Mouse (Mus musculus) adrenal gland, adult (tissue): ENCODE measurements around the gene Cyp39a1.

Source experiments
- DNase-seq, 2 experiments: peaks; one replicate each; pipeline ENCODE4 v3.0.0; 2022 to 2023; ENCODE audit warnings: low spot score in 1 of 2; ENCODE audit not compliant: inconsistent age in 2 of 2

Gene Cyp39a1

DNA sequence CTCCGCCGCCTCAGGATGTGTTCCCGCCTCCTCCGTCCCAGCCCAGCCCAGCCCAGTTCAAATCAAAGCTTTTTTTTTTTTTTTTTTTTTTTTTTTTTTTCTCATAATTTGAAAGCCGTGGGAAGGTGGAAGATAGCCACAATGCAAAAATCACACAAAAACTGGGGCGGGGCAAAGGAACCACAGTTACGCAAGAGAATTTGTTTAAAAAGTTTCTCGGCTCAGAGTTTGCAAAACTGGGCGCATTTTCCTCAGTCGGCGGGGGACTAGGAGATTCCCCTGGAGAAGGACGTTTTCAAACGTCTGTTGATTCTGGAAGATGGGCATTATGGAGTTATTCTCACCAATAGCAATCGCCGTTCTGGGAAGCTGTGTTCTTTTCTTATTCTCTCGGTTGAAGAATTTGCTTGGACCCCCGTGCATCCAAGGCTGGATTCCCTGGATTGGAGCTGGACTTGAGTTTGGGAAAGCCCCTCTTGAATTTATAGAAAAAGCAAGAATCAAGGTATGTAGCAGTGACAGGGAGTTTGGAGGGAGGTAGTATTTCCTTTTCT, at the start of gene Cyp39a1:
Gene Cyp39a1, plus strand, starts transcription at position 136 of the 554 bp plus-strand sequence.
- DNase-seq: no peak

DNA sequence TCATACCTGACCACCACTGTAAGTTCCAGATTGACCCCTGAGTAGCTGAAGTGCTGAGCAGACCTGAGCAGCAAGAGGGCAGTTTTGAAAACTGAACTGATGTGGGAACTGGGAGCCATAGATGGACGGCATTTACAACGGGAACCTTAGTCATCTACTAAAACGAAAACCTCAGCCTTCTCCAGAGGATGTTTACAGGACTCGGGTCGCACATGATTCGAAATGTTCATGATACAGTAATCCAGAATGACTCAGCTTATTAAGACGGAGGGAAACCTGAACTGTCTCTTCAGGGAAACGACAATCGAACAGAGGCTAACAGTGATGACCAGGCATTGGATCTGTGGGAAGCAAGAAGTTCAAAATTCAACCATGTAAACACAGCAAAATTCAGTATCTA, 48.1 kb upstream of the Cyp39a1 start:
- DNase-seq: no peak

DNA sequence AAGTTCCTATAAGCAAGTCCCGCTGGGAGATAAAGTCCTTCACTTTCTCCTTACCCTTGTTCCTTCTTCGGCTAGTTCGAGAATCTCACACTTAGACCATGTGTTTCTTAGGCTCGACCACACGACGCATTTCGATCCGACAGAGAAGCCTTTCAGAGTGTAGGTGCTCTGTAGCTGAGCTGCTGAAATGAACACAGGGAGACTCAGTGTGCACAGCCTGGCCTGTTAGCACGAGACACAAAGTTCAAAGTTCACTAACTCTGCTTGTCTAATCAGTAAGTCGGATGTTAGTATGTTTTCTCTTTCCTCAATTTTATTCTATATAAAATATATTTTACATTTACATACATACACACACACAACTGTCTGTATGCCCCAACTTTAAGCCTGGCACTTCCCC, 45.1 kb upstream of the Cyp39a1 start:
- no peak for DNase-seq

DNA sequence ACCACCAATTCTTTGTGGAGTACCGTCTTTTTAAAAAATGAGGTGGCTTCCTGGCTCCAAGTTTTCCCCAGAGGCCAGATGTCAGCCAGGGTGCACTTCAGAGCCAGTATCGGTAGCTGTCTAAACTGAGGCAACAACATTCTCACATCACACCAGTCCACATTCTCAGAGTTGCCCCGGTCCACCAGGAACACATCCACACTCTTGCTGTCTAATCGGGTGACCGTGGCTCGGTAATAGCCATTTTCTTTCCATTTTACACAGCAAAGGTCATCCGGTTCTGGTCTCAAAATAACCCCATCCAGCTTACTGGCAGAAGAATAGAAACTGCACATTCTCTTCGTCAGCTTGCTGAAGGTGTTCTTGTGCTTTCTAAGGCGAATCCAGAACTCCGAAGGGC, 39.0 kb upstream of the Cyp39a1 start:
- DNase-seq: no peak

DNA sequence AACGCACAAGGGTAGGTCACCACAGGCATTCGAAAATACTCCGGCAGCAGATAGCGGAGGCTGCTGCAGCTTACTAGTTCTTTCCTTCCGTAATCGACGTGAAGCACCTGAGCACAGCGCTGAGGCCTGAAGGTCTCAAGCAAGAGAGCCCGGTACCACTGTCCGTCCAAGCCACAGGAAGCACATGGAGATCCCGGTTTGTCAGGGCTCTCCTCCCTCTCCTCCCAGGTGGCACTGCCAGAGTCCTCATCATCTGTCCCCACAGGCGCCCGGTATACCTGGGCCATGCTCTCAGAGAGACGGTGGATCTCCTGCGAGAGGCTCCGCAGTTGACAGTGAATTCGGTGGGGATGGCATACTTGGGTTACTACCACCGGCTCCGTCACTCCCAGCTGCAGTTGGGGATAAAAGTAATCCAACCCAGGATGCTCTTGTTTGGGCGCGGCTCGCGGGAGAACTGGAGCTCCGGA, 38.2 kb upstream of the Cyp39a1 start:
- DNase-seq: no peak

DNA sequence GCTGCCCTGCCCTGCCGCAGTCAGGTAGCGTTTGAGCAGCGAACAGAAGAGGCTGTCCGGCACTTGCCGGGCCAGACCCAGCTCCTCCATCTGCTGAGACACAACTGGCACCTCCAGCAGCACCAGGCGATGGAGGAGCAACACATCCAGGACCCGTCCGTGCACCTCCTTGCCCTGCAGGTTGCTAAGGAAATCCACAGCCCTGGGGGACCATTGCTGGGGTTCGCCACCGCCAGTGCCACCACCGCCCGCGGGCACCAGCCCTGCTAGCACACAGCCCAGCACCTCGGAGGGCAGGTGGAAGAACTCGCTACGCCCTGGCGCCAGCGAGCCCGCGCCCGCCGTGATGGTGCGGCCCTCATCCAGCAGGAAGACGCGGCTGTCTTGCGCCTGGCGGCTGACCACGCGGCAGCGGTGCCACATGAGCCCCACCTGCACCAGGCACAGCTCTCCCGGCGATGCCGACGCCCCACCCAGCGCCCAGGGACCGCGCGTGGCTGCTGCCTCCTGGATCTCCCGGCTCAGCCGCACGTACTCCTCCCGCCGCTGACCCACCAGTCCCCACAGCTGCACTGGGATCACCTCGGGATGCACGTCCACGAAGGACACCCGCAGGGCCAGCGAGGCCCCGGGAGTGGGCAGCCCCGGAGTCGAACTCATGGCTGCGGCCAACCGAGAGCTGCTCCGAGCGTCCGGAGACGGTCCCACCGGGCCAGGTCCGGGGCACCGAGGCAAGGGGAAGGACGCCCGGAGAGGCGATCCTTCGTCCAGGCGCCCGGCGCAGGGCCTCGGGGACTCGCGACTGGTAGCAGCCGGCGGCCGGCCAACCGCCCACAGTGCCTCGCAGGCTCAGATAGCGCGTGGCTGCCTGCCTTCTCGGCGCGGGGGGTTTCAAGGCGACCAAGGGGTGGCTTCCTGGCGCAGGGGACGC, 37.5 kb upstream of the Cyp39a1 start, which contains the start of gene Tdrd6:
Gene Tdrd6, minus strand, starts transcription at position 804 of the 931 bp plus-strand sequence.
- DNase-seq: no peak

DNA sequence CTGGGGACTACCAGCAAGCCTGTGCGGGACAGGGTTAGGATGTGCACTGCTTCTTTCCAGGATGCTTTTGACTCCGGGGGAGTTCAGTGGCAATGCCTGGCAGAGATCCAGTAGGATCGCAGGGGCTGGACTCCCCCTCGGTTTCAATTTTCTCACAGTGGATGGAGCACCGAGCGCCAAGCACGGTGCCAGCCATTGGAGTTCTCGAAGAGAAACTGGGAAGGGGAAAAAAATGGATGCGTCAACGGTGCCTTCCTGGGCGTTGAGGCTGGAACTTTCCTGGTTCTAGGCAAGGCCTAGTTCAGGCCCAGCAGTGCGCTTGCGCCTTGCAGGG, 36.8 kb upstream of the Cyp39a1 start:
- no peak for DNase-seq

DNA sequence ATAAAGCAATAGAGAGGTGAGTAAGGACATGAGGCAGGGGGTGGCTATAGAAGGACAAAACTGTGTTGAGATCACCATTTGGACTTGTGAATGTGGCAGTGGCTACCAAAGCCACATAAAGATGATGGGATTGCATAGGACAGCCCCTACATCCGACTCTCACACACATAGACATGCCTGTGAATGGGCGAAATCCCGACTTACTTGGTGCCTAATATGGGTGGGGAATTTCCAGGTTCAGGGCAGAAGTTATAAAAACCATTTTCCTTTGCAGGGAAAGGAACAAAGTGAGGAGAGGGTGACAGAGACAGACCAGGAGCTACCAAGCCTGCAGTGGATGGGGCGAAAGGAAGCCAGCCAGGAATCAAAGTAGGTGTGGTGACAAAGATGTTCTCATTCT, 30.1 kb upstream of the Cyp39a1 start:
- no peak for DNase-seq

DNA sequence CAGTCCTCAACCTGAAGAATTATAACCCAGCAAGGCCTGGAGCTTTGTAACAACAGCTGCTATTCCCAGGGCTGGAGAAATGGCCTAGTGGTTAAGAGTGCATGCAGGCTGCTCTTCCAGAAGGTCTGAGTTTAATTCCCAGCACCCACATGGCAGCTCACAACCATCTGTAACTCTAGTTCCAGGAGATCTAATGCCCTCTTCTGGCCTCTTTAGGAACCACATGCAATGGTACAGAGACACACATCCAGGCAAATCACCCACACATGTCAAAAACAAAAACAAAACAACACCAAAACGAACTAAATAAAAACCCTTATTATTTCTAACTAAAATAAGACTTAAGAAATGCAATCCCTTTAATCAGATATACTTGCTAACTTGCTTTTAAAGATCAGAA, 26.4 kb upstream of the Cyp39a1 start:
- DNase-seq: no peak

DNA sequence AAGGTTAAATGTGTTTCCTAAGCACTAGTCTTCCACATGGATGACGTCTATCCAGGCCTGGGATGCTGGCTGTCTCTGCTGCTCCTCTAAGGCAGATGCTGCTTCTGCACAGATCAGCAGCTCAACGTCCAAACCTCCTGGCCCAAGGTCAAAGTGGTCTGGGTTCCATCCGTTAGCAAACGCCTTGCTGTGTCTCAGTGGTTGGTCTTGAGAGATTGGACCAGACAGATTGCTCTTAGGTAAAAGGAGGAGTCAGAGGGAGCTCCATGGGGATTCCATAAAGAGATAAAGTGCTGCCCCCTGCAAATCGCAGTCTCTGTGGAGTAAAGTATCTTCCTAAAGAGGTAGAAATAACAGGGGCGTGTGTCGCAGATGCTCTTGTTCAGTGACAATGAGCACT, 24.0 kb upstream of the Cyp39a1 start:
- no peak for DNase-seq

DNA sequence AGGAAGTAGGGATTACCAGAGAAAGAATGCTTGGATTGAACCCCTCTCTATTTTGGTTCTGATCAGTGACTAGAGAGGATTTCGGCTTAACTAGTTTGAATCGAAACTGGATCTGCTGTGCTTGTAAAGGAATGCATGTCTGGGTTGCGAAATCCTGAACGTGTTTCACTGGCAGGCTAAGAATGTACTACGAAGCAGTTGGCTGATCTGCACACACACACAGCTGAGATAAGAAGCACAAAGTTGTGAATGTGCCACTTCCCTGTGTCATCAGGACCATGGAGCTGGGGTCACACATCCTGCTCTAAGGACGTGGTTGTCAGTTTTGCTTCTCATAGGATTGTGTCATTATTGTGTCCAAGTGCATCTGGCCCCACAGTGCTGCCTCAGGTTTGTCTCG, 22.9 kb upstream of the Cyp39a1 start:
- DNase-seq: no peak

DNA sequence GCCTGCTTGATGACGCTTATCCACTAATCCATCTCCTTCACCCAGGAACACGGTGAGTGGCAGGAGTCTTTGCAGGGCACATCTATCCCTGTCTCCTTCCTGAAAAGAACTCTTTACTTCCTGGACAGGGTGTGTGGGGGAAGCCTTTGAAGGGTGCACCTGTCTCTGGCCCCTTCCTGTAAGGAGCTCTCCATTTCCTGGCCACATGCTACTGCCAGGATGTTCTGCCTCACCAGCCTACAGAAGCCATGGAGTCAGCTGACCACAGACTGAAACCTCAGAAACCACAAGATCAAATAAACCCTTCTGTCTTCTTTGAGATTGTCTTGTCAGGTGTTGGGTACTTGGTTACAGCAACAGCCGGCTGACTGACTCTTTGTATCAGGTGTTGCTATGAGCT, 22.1 kb upstream of the Cyp39a1 start:
- DNase-seq: no peak

DNA sequence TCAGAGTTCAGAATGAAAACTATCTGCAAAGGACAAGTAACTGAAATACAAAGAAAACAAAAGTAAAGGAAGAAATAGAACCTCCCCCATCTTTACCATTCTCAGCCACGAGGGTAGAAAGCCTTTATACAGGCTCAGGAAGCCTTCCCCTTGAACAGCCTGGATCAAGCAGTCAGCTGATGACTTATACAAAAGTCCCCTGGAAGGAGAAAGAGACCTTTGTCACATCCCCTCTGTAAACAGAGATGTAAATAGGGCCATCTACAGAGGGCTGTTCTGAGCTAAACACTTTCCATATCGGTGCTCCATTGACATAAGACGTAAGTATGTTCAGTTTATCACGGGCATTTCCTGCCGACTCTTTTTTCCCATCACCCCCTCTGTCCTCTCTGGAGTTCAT, 20.3 kb upstream of the Cyp39a1 start:
- no peak for DNase-seq

DNA sequence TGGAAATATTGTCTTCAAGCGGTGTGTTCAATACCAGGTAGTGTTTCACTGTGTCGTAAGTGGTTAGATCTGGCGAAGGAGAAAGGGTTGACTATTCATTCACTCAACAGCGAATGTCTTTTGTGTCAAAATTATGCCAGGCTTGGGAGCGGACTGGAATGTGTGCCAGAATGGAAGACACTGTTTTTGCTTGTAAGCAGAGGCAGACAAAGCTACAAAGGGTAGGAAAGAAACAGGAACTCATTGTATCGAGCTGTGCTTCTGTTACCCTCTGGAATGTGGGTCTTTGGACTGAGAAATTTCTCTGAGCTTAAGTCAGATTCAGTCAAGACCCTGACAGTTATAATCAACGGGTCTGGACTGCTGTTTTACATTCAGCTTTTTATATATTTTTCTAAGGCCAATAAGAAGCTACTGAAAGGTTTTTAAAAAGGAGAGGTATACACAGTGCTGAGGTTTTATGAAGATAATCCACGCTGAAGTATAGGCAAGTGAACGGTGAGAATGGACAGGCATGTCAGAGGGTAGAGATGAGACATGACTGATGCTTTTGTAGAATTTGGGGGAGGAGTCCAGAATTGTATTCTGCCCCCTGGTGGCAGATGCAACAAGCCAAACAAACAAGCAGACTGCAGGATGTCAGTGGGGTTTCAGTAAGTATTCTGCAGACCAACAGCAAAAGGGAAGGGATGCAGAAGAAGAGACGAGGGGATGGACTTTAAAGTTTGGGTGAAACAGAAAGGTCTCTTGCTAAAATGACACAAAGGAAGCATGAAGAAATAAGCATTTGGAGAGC, 17.4 kb upstream of the Cyp39a1 start:
- no peak for DNase-seq

DNA sequence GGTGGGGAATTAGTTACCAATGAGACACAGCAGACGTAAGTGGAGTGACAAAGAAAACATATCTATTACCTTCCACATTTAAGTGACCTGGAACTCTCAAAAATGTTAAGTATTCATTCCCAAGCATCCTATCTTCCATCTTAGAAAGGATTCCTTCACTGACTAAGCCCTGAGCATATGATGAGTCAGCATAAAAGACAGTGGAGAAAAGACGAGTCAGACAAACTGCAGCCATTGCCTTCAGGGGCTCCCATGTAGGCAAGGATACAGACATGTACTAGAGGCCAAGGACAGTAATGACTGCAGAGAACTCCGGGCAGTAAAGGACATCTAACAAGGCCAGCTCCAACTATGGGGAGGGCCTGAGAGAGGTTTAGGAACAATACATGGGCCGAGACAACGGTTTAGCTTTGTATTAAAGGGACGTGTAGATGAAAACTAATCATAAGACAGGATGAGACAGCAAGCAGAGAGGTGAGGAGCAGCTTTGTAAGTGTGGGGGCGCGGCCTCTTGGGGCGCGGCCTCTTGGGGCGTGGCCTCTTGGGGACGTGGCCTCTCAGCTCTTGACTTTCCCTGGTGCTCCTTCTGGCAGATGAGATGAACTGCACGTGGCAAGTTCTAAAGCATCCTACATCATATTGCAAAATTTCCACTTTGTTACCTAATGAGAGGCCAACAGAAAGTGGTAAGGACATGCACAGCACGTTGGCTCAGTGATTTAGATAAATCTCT, 15.7 kb upstream of the Cyp39a1 start:
- no peak for DNase-seq

DNA sequence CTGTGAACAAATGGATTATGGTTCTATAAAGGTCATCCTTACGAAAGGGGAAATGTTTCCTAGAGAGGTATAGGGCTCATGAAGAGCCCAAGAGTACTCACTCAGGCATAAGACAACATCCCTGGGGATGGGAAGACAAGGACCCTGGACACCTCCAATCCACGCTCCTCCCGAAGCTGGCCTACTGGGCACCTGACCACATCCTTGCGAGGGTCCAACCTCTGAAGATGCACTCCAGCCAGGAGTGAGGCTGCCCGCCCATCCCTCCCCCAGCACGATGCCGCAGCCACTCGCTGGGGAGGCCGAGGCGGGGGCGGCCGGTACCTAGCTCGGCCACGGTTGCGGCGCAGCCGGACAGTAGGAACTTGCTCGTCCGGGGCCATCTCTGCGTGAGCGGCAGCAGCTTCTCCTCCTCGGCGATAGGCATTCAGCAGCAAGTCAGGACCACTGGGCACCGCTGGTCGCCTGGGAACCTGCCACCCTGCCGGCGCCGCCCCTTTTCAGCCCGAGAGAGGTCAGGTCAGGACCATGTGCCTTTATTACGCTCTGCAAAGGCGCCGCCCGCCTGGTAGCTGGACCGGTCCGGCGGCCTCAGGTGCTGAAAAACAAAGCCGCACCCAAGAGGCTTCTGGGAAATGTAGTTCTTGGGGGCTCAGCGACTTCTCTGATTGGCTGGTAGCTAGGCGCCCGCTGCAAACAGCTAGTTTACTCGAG, 492 bp upstream of the Cyp39a1 start, which contains the start of gene Slc25a27:
Gene Slc25a27, minus strand, starts transcription at position 639 of the 714 bp plus-strand sequence.
- peak; percentile 90 to 96 for DNase-seq

DNA sequence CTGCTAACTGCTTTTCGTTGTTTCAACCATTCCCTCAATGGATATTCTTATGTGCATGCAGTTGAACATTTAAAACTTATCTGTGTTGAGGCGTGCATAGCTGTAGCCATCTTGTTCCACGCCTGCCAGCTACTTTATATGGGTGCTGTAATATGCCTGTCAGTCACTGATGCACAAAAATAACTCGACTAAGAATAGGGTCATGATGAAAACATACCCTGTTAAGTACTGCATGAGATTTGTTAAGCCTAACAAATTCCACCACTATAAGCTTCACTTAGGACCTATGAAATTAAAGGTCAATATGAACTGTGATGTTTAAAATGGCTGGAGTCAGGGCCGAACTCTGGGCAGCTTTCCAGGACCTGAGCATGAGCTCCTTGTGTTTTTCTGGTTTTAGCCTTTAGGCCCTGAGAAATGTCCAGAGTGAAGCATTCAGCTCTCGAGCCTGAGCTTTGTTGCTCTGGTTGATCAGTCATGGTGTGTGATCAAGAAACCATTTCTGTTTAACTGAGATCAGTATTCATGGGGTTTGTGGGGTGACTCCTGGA, 2.0 kb downstream of the Cyp39a1 start:
- peak; percentile 17 to 40 for DNase-seq

DNA sequence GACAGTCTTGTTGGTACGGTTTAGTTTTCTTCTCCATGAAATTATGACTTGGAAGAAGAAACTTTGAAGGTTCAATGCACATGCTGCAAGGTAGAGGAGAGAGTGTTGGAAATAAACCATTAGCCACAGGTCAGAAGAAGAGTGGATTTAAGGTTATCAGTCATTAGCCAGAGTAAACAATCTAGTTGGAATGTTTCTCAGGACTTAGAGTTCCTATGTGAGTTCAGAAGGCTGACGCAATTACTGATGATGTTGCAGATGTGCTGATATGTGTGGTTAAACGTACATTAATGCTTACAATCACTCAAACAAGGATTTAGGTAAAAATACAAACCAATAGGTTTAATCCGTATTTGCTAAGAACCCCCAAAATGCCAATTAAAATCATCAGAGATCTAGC, 4.7 kb downstream of the Cyp39a1 start:
- no peak for DNase-seq

DNA sequence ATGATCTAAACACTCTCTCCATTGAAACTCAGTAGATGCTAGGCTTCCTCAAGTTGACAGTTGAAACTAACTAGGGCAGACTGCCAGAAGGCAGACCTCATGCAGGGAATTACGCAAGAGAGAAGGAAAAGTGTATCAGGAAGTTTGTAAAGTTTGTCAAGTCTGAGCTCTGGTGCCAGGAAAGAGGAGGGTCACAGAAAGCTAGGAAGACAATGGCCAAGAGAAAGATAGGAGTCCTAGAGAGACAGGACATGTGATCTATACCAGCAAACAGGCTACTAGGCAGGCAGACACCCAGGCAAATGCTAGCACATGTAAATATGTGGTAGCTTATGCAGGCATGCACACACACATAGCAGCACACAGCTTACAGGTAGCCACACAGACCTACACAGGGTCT, 8.0 kb downstream of the Cyp39a1 start:
- DNase-seq: peak in 1 of 2 experiments; percentile 34

DNA sequence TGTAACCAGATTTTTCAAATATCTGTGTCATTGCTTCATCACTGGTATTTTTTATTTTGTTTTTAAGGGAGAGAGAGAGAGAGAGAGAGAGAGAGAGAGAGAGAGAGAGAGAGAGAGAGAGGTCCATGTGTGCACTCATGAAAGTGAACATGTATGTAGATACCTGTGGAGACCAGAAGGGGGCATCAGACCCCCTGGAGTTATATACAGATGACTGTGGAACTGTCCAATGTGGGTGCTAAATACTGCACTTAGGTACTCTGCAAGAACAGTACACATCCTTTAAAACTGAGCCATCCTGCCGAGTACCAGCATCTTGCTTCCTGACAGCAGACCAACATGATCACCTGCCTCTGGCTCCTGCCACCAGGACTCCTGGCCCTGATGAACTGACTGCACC, 9.0 kb downstream of the Cyp39a1 start:
- DNase-seq: no peak
